Mouse (Mus musculus): Measurements from ENCODE around the gene S100b. TPM values are rescaled to one million over a fixed set of nuclear protein-coding genes. Genes with fewer than 3 reads are reported as not detected.

The S100b gene
- polyA plus RNA-seq, 1 experiment from 2014 or later, result 2.1 TPM

- Histone ChIP-seq H3K4me2 (ENCODE audit: low read depth, low read length) (no peak overlapping the region), H3K9me3 (ENCODE audit: control insufficient read depth, low read length) (no peaks in the 10 kb centered on the region), H3K4me1 (ENCODE audit: control insufficient read depth, insufficient read depth, low read length) (no peaks in the 10 kb centered on the region), H3K9ac (replicated peaks; ENCODE audit: low read depth, low read length) (no peak overlapping the region), H3K36me3 (ENCODE audit: control insufficient read depth, insufficient read depth, low read length) (peaks cover 12% of the 10 kb centered on the region), H3K27me3 (ENCODE audit: control insufficient read depth, insufficient read depth, low read length) (no peaks in the 10 kb centered on the region), H3K27ac (ENCODE audit: low read depth, low read length) (no peak overlapping the region), H3K4me3 (ENCODE audit: low read depth, low read length) (no peak overlapping the region)
- ATAC-seq (ENCODE audit: low read depth), result no peak
- 68% methylated on average over 1 of the region's 1 CpGs for whole genome bisulfite sequencing
Measured at GRCm38 (mm10) chr10:76229627-76230026, 24.0 kb upstream of the S100b start.

DNA sequence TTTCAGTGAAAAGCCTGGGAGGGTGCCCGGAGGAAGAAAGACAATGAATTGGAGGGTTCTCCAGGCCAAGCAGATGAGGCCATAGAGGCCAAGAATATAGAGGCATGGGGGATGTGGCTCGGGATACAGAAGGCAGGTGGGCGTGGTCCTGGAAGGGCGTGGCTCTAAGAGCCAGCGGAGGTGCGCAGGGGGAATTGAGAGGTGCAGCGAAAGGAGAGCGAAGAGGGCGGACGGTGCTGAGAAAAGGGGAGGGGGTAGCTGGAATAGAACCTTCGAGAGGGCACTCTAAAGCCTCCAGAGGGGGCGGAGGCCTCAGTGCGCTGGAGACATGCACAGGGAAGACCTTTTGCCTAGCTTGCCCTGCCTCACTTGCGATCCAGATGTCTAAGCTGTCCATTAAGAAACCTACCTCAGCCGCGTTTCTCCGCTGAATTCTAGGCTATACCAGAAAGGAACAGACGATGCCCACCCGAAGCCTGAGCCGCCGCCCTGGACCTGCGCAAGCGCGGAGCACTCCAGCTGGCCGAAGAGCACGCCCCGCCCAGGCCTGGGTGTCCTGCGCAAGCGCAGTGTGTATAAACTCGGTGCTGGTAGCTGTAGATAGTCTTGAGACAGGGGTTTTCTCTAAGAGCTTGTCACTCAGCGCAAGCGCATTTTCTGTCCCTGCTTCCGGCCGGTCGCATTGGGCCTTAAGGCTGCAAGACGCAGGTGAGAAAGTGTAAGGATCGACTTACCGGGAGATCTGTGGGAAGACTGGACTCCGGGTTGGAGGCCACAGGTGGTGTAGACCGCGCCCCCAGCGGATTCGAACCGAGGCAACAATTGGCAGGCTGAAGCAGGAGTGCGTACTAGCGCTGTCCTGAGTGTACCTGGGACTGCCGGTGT, 16.1 kb upstream of the S100b start, which contains the start of gene Prmt2:
Gene Prmt2 (minus strand): TSS at position 525 of the 885 bp plus-strand sequence.
- Histone ChIP-seq H3K4me3 (ENCODE audit: low read depth, low read length) (peak within 1 kb of the TSS; percentile 79), H3K4me2 (ENCODE audit: low read depth, low read length) (peak within 1 kb of the TSS; percentile 53), H3K9ac (replicated peaks; ENCODE audit: low read depth, low read length) (peak within 1 kb of the TSS; percentile 80), H3K4me1 (ENCODE audit: control insufficient read depth, insufficient read depth, low read length) (peaks cover 9% of the 10 kb centered on the region; the same call in 1 of the 2 replicates), H3K9me3 (ENCODE audit: control insufficient read depth, low read length) (no peaks in the 10 kb centered on the region), H3K27ac (ENCODE audit: low read depth, low read length) (peak within 1 kb of the TSS; percentile 95), H3K27me3 (ENCODE audit: control insufficient read depth, insufficient read depth, low read length) (no peaks in the 10 kb centered on the region), H3K36me3 (ENCODE audit: control insufficient read depth, insufficient read depth, low read length) (peaks cover 5% of the 10 kb centered on the region; the same call in 1 of the 2 replicates)
- ATAC-seq (ENCODE audit: low read depth), result peak; percentile 98
- WGBS, result under 1% methylated on average over 47 of the region's 47 CpGs

GRCm38 (mm10) chr10:76239401-76239800, 14.3 kb upstream of the S100b start:
- Histone ChIP-seq H3K9me3 (ENCODE audit: control insufficient read depth, low read length) (no peaks in the 10 kb centered on the region), H3K27me3 (ENCODE audit: control insufficient read depth, insufficient read depth, low read length) (no peaks in the 10 kb centered on the region), H3K4me1 (ENCODE audit: control insufficient read depth, insufficient read depth, low read length) (peaks cover 9% of the 10 kb centered on the region; the same call in 1 of the 2 replicates), H3K4me3 (ENCODE audit: low read depth, low read length) (no peak overlapping the region), H3K4me2 (ENCODE audit: low read depth, low read length) (no peak overlapping the region), H3K36me3 (ENCODE audit: control insufficient read depth, insufficient read depth, low read length) (peaks cover 5% of the 10 kb centered on the region; the same call in 1 of the 2 replicates), H3K9ac (replicated peaks; ENCODE audit: low read depth, low read length) (no peak overlapping the region), H3K27ac (ENCODE audit: low read depth, low read length) (no peak overlapping the region)
- no peak for ATAC-seq (ENCODE audit: low read depth)
- 83% methylated on average over 4 of the region's 4 CpGs for WGBS

DNA sequence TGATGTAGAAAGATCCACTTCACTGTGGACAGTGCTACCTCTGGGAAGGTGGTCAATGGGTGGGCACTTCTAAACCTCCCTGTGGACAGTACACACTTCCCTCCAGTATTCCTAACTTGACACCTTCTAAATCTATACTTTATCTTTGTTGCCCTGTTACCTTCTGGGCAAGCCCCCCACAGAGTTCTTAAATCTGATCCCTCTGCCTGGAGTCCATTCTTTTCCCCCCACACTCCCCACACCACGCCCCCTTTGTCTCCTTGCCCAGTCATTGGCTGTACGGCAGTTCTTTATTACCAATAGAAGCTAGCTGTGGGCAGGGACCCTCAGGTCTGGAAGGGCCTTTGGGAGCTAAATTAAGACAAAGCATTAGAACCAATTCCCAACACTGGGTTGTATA, 8.5 kb upstream of the S100b start:
- H3K27ac ChIP-seq (ENCODE audit: low read depth, low read length), result no peak overlapping the region
- ATAC-seq (ENCODE audit: low read depth), result no peak
- 70% methylated on average over 2 of the region's 2 CpGs for WGBS
- no peaks in the 10 kb centered on the region for H3K27me3 ChIP-seq (ENCODE audit: control insufficient read depth, insufficient read depth, low read length)
- no peak overlapping the region for H3K4me3 ChIP-seq (ENCODE audit: low read depth, low read length)
- H3K36me3 ChIP-seq (ENCODE audit: control insufficient read depth, insufficient read depth, low read length), result no peaks in the 10 kb centered on the region
- H3K4me2 ChIP-seq (ENCODE audit: low read depth, low read length), result no peak overlapping the region
- H3K9me3 ChIP-seq (ENCODE audit: control insufficient read depth, low read length), result no peaks in the 10 kb centered on the region
- no peaks in the 10 kb centered on the region for H3K4me1 ChIP-seq (ENCODE audit: control insufficient read depth, insufficient read depth, low read length)
- no peak overlapping the region for H3K9ac ChIP-seq (replicated peaks; ENCODE audit: low read depth, low read length)

- H3K4me2 ChIP-seq (ENCODE audit: low read depth, low read length), result no peak overlapping the region
- no peaks in the 10 kb centered on the region for H3K9me3 ChIP-seq (ENCODE audit: control insufficient read depth, low read length)
Measured at GRCm38 (mm10) chr10:76246601-76247000, 7.1 kb upstream of the S100b start.

GRCm38 (mm10) chr10:76247960-76248646, 5.5 kb upstream of the S100b start:
- WGBS, result 36% methylated on average over 21 of the region's 21 CpGs
- H3K9ac ChIP-seq (replicated peaks; ENCODE audit: low read depth, low read length), result no peak overlapping the region
- H3K27me3 ChIP-seq (ENCODE audit: control insufficient read depth, insufficient read depth, low read length), result no peaks in the 10 kb centered on the region

More at GRCm38 (mm10) chr10:76246601-76247000, 7.1 kb upstream of the S100b start:
- no peak overlapping the region for H3K27ac ChIP-seq (ENCODE audit: low read depth, low read length)
- ATAC-seq (ENCODE audit: low read depth), result no peak
- H3K4me3 ChIP-seq (ENCODE audit: low read depth, low read length), result no peak overlapping the region
- H3K4me1 ChIP-seq (ENCODE audit: control insufficient read depth, insufficient read depth, low read length), result no peaks in the 10 kb centered on the region
- no peaks in the 10 kb centered on the region for H3K36me3 ChIP-seq (ENCODE audit: control insufficient read depth, insufficient read depth, low read length)
- H3K9ac ChIP-seq (replicated peaks; ENCODE audit: low read depth, low read length), result no peak overlapping the region
- no peaks in the 10 kb centered on the region for H3K27me3 ChIP-seq (ENCODE audit: control insufficient read depth, insufficient read depth, low read length)
- WGBS, result 65% methylated on average over 4 of the region's 4 CpGs

GRCm38 (mm10) chr10:76248647-76248968, 5.0 kb upstream of the S100b start:
- Histone ChIP-seq H3K27me3 (ENCODE audit: control insufficient read depth, insufficient read depth, low read length) (no peaks in the 10 kb centered on the region), H3K4me1 (ENCODE audit: control insufficient read depth, insufficient read depth, low read length) (no peaks in the 10 kb centered on the region), H3K9ac (replicated peaks; ENCODE audit: low read depth, low read length) (no peak overlapping the region), H3K4me3 (ENCODE audit: low read depth, low read length) (no peak overlapping the region), H3K27ac (ENCODE audit: low read depth, low read length) (no peak overlapping the region), H3K9me3 (ENCODE audit: control insufficient read depth, low read length) (no peaks in the 10 kb centered on the region), H3K4me2 (ENCODE audit: low read depth, low read length) (no peak overlapping the region), H3K36me3 (ENCODE audit: control insufficient read depth, insufficient read depth, low read length) (no peaks in the 10 kb centered on the region)
- ATAC-seq (ENCODE audit: low read depth), result no peak
- 71% methylated on average over 5 of the region's 5 CpGs for WGBS

More at GRCm38 (mm10) chr10:76247960-76248646, 5.5 kb upstream of the S100b start:
- Histone ChIP-seq H3K36me3 (ENCODE audit: control insufficient read depth, insufficient read depth, low read length) (no peaks in the 10 kb centered on the region), H3K4me2 (ENCODE audit: low read depth, low read length) (no peak overlapping the region), H3K27ac (ENCODE audit: low read depth, low read length) (no peak overlapping the region), H3K4me3 (ENCODE audit: low read depth, low read length) (no peak overlapping the region), H3K4me1 (ENCODE audit: control insufficient read depth, insufficient read depth, low read length) (no peaks in the 10 kb centered on the region), H3K9me3 (ENCODE audit: control insufficient read depth, low read length) (no peaks in the 10 kb centered on the region)
- ATAC-seq (ENCODE audit: low read depth), result no peak

DNA sequence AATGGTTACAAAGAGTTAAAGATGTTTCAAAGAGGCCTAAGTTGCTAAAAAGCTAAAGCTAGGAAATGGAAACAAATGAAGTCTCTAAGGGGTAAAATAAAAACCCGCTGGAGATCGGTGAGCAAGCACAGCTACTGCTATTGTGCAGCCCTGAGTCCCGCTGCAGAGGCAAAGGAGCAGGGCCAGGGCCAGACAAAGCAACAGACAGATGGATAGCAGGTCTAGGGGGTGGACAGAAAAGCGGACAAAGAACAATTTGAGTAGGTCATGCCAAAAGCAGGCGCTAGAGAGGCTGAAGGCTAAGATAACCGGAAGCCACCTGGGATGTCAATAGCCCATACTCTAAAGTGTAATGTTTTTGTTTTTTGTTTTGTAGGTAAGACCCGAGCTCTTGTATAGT, 2.8 kb upstream of the S100b start:
- WGBS, result 54% methylated on average over 7 of the region's 7 CpGs
- no peak for ATAC-seq (ENCODE audit: low read depth)
- H3K27ac ChIP-seq (ENCODE audit: low read depth, low read length), result no peak overlapping the region

GRCm38 (mm10) chr10:76253079-76253478, 574 bp upstream of the S100b start:
- 96% methylated on average over 1 of the region's 1 CpGs for WGBS
- Histone ChIP-seq H3K36me3 (ENCODE audit: control insufficient read depth, insufficient read depth, low read length) (no peaks in the 10 kb centered on the region), H3K27ac (ENCODE audit: low read depth, low read length) (no peak overlapping the region), H3K9me3 (ENCODE audit: control insufficient read depth, low read length) (no peaks in the 10 kb centered on the region), H3K9ac (replicated peaks; ENCODE audit: low read depth, low read length) (no peak overlapping the region), H3K4me2 (ENCODE audit: low read depth, low read length) (no peak overlapping the region), H3K27me3 (ENCODE audit: control insufficient read depth, insufficient read depth, low read length) (no peaks in the 10 kb centered on the region), H3K4me3 (ENCODE audit: low read depth, low read length) (no peak overlapping the region), H3K4me1 (ENCODE audit: control insufficient read depth, insufficient read depth, low read length) (no peaks in the 10 kb centered on the region)
- no peak for ATAC-seq (ENCODE audit: low read depth)

More for the DNA sequence above, 2.8 kb upstream of the S100b start:
- Histone ChIP-seq H3K36me3 (ENCODE audit: control insufficient read depth, insufficient read depth, low read length) (no peaks in the 10 kb centered on the region), H3K27me3 (ENCODE audit: control insufficient read depth, insufficient read depth, low read length) (no peaks in the 10 kb centered on the region), H3K4me3 (ENCODE audit: low read depth, low read length) (no peak overlapping the region), H3K9me3 (ENCODE audit: control insufficient read depth, low read length) (no peaks in the 10 kb centered on the region), H3K4me1 (ENCODE audit: control insufficient read depth, insufficient read depth, low read length) (no peaks in the 10 kb centered on the region), H3K9ac (replicated peaks; ENCODE audit: low read depth, low read length) (no peak overlapping the region), H3K4me2 (ENCODE audit: low read depth, low read length) (no peak overlapping the region)
